Mouse (Mus musculus): Measurements from ENCODE around the gene Krt80. TPM values are rescaled to one million over a fixed set of nuclear protein-coding genes. Genes with fewer than 3 reads are reported as not detected.

The Krt80 gene
- polyA plus RNA-seq (2014; fragmentation: Illumina TruSeq; extraction: RNeasy Lipid Tissue Mini Kit (QIAGEN cat#74804); ENCODE audit: low read depth, low replicate concordance): 1.9 TPM

GRCm38 (mm10) chr15:101370101-101370911 is at the start of gene Krt80:
Gene Krt80, minus strand, starts transcription at chr15:101370162.

DNA sequence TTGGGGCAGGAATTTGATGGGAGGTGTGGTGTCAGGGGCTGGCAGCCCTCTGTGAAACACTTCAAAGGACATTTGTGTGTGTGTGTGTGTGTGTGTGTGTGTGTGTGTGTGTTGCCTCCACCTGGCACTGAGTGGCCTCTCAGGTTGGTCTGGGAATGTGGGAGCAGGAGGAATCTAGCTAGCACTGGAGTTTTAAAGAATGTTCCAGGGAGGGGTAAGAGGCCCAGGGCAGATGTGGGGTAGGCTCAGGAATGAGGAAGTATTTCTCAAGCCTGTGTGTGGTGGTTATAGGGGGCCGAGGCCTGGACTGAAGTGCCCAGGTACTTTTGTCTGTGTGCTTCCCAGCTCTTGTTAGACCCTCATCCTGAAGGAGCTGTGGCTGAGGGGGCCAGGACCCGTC is 40.8 kb upstream of the Krt80 start, which contains the start of gene Krt7:
Gene Krt7 (plus strand): TSS at position 269 of the 400 bp plus-strand sequence.

Other genes with a start within 250 kb of the Krt80 start
- gene Acvrl1, start 241.6 kb downstream of the Krt80 start, polyA plus RNA-seq (2014; fragmentation: Illumina TruSeq; extraction: RNeasy Lipid Tissue Mini Kit (QIAGEN cat#74804); ENCODE audit: low read depth, low replicate concordance): 25.1 TPM
- 10.9 TPM for gene Acvr1b, start 196.1 kb downstream of the Krt80 start, polyA plus RNA-seq (2014; fragmentation: Illumina TruSeq; extraction: RNeasy Lipid Tissue Mini Kit (QIAGEN cat#74804); ENCODE audit: low read depth, low replicate concordance)
- 5.7 TPM for gene Grasp, start 146.0 kb downstream of the Krt80 start, polyA plus RNA-seq (2014; fragmentation: Illumina TruSeq; extraction: RNeasy Lipid Tissue Mini Kit (QIAGEN cat#74804); ENCODE audit: low read depth, low replicate concordance)
- gene Nr4a1, start 115.9 kb downstream of the Krt80 start, polyA plus RNA-seq (2014; fragmentation: Illumina TruSeq; extraction: RNeasy Lipid Tissue Mini Kit (QIAGEN cat#74804); ENCODE audit: low read depth, low replicate concordance): 58.5 TPM
- gene Atg101, start 85.9 kb downstream of the Krt80 start, polyA plus RNA-seq (2014; fragmentation: Illumina TruSeq; extraction: RNeasy Lipid Tissue Mini Kit (QIAGEN cat#74804); ENCODE audit: low read depth, low replicate concordance): 19.5 TPM
- gene 6030408B16Rik, start 77.0 kb downstream of the Krt80 start, polyA plus RNA-seq (2014; fragmentation: Illumina TruSeq; extraction: RNeasy Lipid Tissue Mini Kit (QIAGEN cat#74804); ENCODE audit: low read depth, low replicate concordance): 1.1 TPM
- gene Krt7, start 40.9 kb upstream of the Krt80 start, polyA plus RNA-seq (2014; fragmentation: Illumina TruSeq; extraction: RNeasy Lipid Tissue Mini Kit (QIAGEN cat#74804); ENCODE audit: low read depth, low replicate concordance): 2.1 TPM
- not detected for gene Krt87, start 68.6 kb upstream of the Krt80 start, polyA plus RNA-seq (2014; fragmentation: Illumina TruSeq; extraction: RNeasy Lipid Tissue Mini Kit (QIAGEN cat#74804); ENCODE audit: low read depth, low replicate concordance)
- gene Krt88, start 77.6 kb upstream of the Krt80 start, polyA plus RNA-seq (2014; fragmentation: Illumina TruSeq; extraction: RNeasy Lipid Tissue Mini Kit (QIAGEN cat#74804); ENCODE audit: low read depth, low replicate concordance): not detected
- gene Krt81, start 93.6 kb upstream of the Krt80 start, polyA plus RNA-seq (2014; fragmentation: Illumina TruSeq; extraction: RNeasy Lipid Tissue Mini Kit (QIAGEN cat#74804); ENCODE audit: low read depth, low replicate concordance): not detected
- gene Krt86, start 103.3 kb upstream of the Krt80 start, polyA plus RNA-seq (2014; fragmentation: Illumina TruSeq; extraction: RNeasy Lipid Tissue Mini Kit (QIAGEN cat#74804); ENCODE audit: low read depth, low replicate concordance): not detected
- not detected for gene Krt83, start 121.3 kb upstream of the Krt80 start, polyA plus RNA-seq (2014; fragmentation: Illumina TruSeq; extraction: RNeasy Lipid Tissue Mini Kit (QIAGEN cat#74804); ENCODE audit: low read depth, low replicate concordance)
- gene Gm49425, start 147.1 kb upstream of the Krt80 start, polyA plus RNA-seq (2014; fragmentation: Illumina TruSeq; extraction: RNeasy Lipid Tissue Mini Kit (QIAGEN cat#74804); ENCODE audit: low read depth, low replicate concordance): not detected
- not detected for gene Krt84, start 162.7 kb upstream of the Krt80 start, polyA plus RNA-seq (2014; fragmentation: Illumina TruSeq; extraction: RNeasy Lipid Tissue Mini Kit (QIAGEN cat#74804); ENCODE audit: low read depth, low replicate concordance)
- not detected for gene Krt82, start 180.5 kb upstream of the Krt80 start, polyA plus RNA-seq (2014; fragmentation: Illumina TruSeq; extraction: RNeasy Lipid Tissue Mini Kit (QIAGEN cat#74804); ENCODE audit: low read depth, low replicate concordance)
- gene Krt90, start 192.8 kb upstream of the Krt80 start, polyA plus RNA-seq (2014; fragmentation: Illumina TruSeq; extraction: RNeasy Lipid Tissue Mini Kit (QIAGEN cat#74804); ENCODE audit: low read depth, low replicate concordance): not detected
- gene Krt75, start 203.7 kb upstream of the Krt80 start, polyA plus RNA-seq (2014; fragmentation: Illumina TruSeq; extraction: RNeasy Lipid Tissue Mini Kit (QIAGEN cat#74804); ENCODE audit: low read depth, low replicate concordance): not detected

Measured in heart, adult 10 weeks (tissue).